Mouse (Mus musculus) intestine, embryonic 15.5 days (tissue): Measurements from ENCODE around the gene 3110009E18Rik. TPM values are rescaled to one million over a fixed set of nuclear protein-coding genes. Genes with fewer than 3 reads are reported as not detected.

Source experiments
- ATAC-seq: fragments of 200-750 bp; cut with Nextera tagmentation; 2 replicates; pipeline ENCODE4 v1.8.0; 2017; ENCODE audit warnings: moderate TSS enrichment, moderate library complexity
- H3K27ac ChIP-seq: fragments of 300-500 bp; sonication (generic); 2 replicates; pipeline ENCODE4 v1.5.1; 2015; ENCODE audit warnings: mild to moderate bottlenecking, inconsistent platforms
- H3K27me3 ChIP-seq: fragments of 300-500 bp; sonication (generic); replicated peaks from 2 replicates; pipeline ENCODE4 v1.6.1; 2015; ENCODE audit warnings: inconsistent platforms
- H3K36me3 ChIP-seq: fragments of 300-500 bp; sonication (generic); 2 replicates; pipeline ENCODE4 v1.6.1; 2015; ENCODE audit warnings: inconsistent platforms
- H3K4me1 ChIP-seq: fragments of 300-500 bp; sonication (generic); replicated peaks from 2 replicates; pipeline ENCODE4 v1.6.1; 2015; ENCODE audit warnings: inconsistent platforms
- H3K4me2 ChIP-seq: fragments of 300-500 bp; sonication (generic); replicated peaks from 2 replicates; pipeline ENCODE4 v1.6.1; 2015; ENCODE audit warnings: mild to moderate bottlenecking, inconsistent platforms
- H3K4me3 ChIP-seq: fragments of 300-500 bp; sonication (generic); replicated peaks from 2 replicates; pipeline ENCODE4 v1.5.1; 2015; ENCODE audit warnings: inconsistent platforms
- H3K9ac ChIP-seq: fragments of 300-500 bp; sonication (generic); 2 replicates; pipeline ENCODE4 v1.6.1; 2015; ENCODE audit warnings: inconsistent platforms
- H3K9me3 ChIP-seq: fragments of 300-500 bp; sonication (generic); 2 replicates; pipeline ENCODE4 v1.6.1; 2016; ENCODE audit warnings: inconsistent platforms
- WGBS: fragments of 180-500 bp; shearing (Covaris S2); methylation state at CpG from one replicate; pipeline ENCODE4 v1.1.7; 2015; 5-methylcytosine and 5-hydroxymethylcytosine counted together
- polyA plus RNA-seq: library from polyadenylated mRNA; unstranded; fragments of >200 nt; fragmentation: Nextera tagmentation; extraction: Ambion mirVana; gene quantifications from 2 replicates; pipeline ENCODE4 v1.2.1, GENCODE M21; 2015

3110009E18Rik gene
- polyA plus RNA-seq = 15.6 and 18.4 TPM in 2 replicates

GRCm38 (mm10) chr1:120120969-120121811, at the start of gene 3110009E18Rik, which contains the start of gene Dbi:
TSS of gene 3110009E18Rik (plus strand) at chr1:120121187.
TSS of gene Dbi (minus strand) at chr1:120121078.
- Histone ChIP-seq H3K4me2 (peak within 1 kb of the TSS; percentile 65), H3K9ac (peak within 1 kb of the TSS; percentile 65), H3K4me1 (peaks cover 10% of the 10 kb centered on the region; the same call in 1 of the 2 replicates), H3K36me3 (peaks cover under 1% of the 10 kb centered on the region), H3K27ac (peak within 1 kb of the TSS; percentile 96), H3K9me3 (no peaks in the 10 kb centered on the region), H3K27me3 (no peaks in the 10 kb centered on the region), H3K4me3 (peak within 1 kb of the TSS; percentile 63)
- WGBS = under 1% methylated on average over 52 of the region's 52 CpGs
- ATAC-seq = peak; percentile 92

- 8% methylated on average over 16 of the region's 16 CpGs for WGBS
- Histone ChIP-seq H3K36me3 (no peaks in the 10 kb centered on the region), H3K27ac (no peak overlapping the region), H3K4me3 (peak overlapping the region; percentile 44), H3K4me1 (peaks cover 24% of the 10 kb centered on the region), H3K9me3 (no peaks in the 10 kb centered on the region), H3K9ac (peak overlapping the region; percentile 41; the same call in 1 of the 2 replicates), H3K27me3 (no peaks in the 10 kb centered on the region), H3K4me2 (peak overlapping the region; percentile 81)
- no peak for ATAC-seq
These were observed 48.1 kb upstream of the 3110009E18Rik start for GRCm38 (mm10) chr1:120072900-120073299.

GRCm38 (mm10) chr1:120073519-120074306, 47.3 kb upstream of the 3110009E18Rik start, which contains the start of gene Tmem37:
TSS of gene Tmem37 (minus strand) at chr1:120074074.
- peak; percentile 90 for ATAC-seq
- H3K4me2 ChIP-seq = peak within 1 kb of the TSS; percentile 81
- H3K4me3 ChIP-seq = peak within 1 kb of the TSS; percentile 44
- H3K36me3 ChIP-seq = no peaks in the 10 kb centered on the region
- H3K9me3 ChIP-seq = no peaks in the 10 kb centered on the region
- no peaks in the 10 kb centered on the region for H3K27me3 ChIP-seq
- peak within 1 kb of the TSS; percentile 54 for H3K27ac ChIP-seq
- H3K9ac ChIP-seq = peak within 1 kb of the TSS; percentile 41
- 4% methylated on average over 40 of the region's 40 CpGs for WGBS
- H3K4me1 ChIP-seq = peaks cover 24% of the 10 kb centered on the region

- Histone ChIP-seq H3K9me3 (no peaks in the 10 kb centered on the region), H3K9ac (no peak overlapping the region), H3K4me2 (peak overlapping the region; percentile 81), H3K36me3 (no peaks in the 10 kb centered on the region), H3K27me3 (no peaks in the 10 kb centered on the region), H3K27ac (peak overlapping the region; percentile 54; the same call in 1 of the 2 replicates), H3K4me1 (peaks cover 24% of the 10 kb centered on the region), H3K4me3 (no peak overlapping the region)
- peak; percentile 6 for ATAC-seq
- 26% methylated on average over 4 of the region's 4 CpGs for WGBS
These were observed 46.7 kb upstream of the 3110009E18Rik start for GRCm38 (mm10) chr1:120074307-120074702.

GRCm38 (mm10) chr1:120074931-120075330, 46.1 kb upstream of the 3110009E18Rik start:
- no peak overlapping the region for H3K4me2 ChIP-seq
- ATAC-seq = no peak
- H3K4me1 ChIP-seq = peaks cover 24% of the 10 kb centered on the region
- H3K27ac ChIP-seq = no peak overlapping the region
- WGBS = 71% methylated on average over 4 of the region's 4 CpGs
- H3K4me3 ChIP-seq = no peak overlapping the region
- no peaks in the 10 kb centered on the region for H3K9me3 ChIP-seq
- H3K27me3 ChIP-seq = no peaks in the 10 kb centered on the region
- H3K36me3 ChIP-seq = no peaks in the 10 kb centered on the region
- H3K9ac ChIP-seq = no peak overlapping the region

- no peak for ATAC-seq
- Histone ChIP-seq H3K9me3 (no peaks in the 10 kb centered on the region), H3K4me3 (no peak overlapping the region), H3K4me1 (peaks cover 20% of the 10 kb centered on the region), H3K27ac (no peak overlapping the region), H3K27me3 (no peaks in the 10 kb centered on the region), H3K36me3 (no peaks in the 10 kb centered on the region), H3K9ac (no peak overlapping the region), H3K4me2 (no peak overlapping the region)
- WGBS = 66% methylated on average over 5 of the region's 5 CpGs
These were observed 45.5 kb upstream of the 3110009E18Rik start for GRCm38 (mm10) chr1:120075507-120075906.

GRCm38 (mm10) chr1:120077746-120078410, 43.1 kb upstream of the 3110009E18Rik start:
- H3K4me1 ChIP-seq = peaks cover 15% of the 10 kb centered on the region
- ATAC-seq = no peak
- H3K4me2 ChIP-seq = no peak overlapping the region
- H3K36me3 ChIP-seq = no peaks in the 10 kb centered on the region
- H3K9me3 ChIP-seq = no peaks in the 10 kb centered on the region
- no peak overlapping the region for H3K4me3 ChIP-seq
- no peaks in the 10 kb centered on the region for H3K27me3 ChIP-seq
- WGBS = 31% methylated on average over 9 of the region's 9 CpGs
- H3K27ac ChIP-seq = no peak overlapping the region
- no peak overlapping the region for H3K9ac ChIP-seq

GRCm38 (mm10) chr1:120080632-120081031, 40.4 kb upstream of the 3110009E18Rik start:
- no peak for ATAC-seq
- Histone ChIP-seq H3K27me3 (no peaks in the 10 kb centered on the region), H3K9me3 (no peaks in the 10 kb centered on the region), H3K27ac (no peak overlapping the region), H3K4me3 (no peak overlapping the region), H3K4me1 (0 out of 2 replicates have a peak, but pooled peaks cover 8% of the 10 kb centered on the region), H3K9ac (no peak overlapping the region), H3K4me2 (no peak overlapping the region), H3K36me3 (no peaks in the 10 kb centered on the region)
- WGBS = 88% methylated on average over 1 of the region's 1 CpGs

GRCm38 (mm10) chr1:120082957-120083585, 37.9 kb upstream of the 3110009E18Rik start:
- Histone ChIP-seq H3K4me2 (peak overlapping the region; percentile 45), H3K9me3 (no peaks in the 10 kb centered on the region), H3K4me1 (0 out of 2 replicates have a peak, but pooled peaks cover 8% of the 10 kb centered on the region), H3K36me3 (no peaks in the 10 kb centered on the region), H3K27ac (peak overlapping the region; percentile 83), H3K4me3 (no peak overlapping the region), H3K27me3 (no peaks in the 10 kb centered on the region), H3K9ac (no peak overlapping the region)
- WGBS = 10% methylated on average over 7 of the region's 7 CpGs
- ATAC-seq = peak; percentile 87

GRCm38 (mm10) chr1:120083921-120084517, 37.0 kb upstream of the 3110009E18Rik start:
- H3K4me2 ChIP-seq = peak overlapping the region; percentile 45
- no peak overlapping the region for H3K4me3 ChIP-seq
- no peak overlapping the region for H3K9ac ChIP-seq
- no peaks in the 10 kb centered on the region for H3K9me3 ChIP-seq
- no peaks in the 10 kb centered on the region for H3K27me3 ChIP-seq
- 28% methylated on average over 5 of the region's 5 CpGs for WGBS
- ATAC-seq = peak; percentile 77
- peak overlapping the region; percentile 83 for H3K27ac ChIP-seq
- 0 out of 2 replicates have a peak, but pooled peaks cover 8% of the 10 kb centered on the region for H3K4me1 ChIP-seq
- H3K36me3 ChIP-seq = no peaks in the 10 kb centered on the region

GRCm38 (mm10) chr1:120085696-120086095, 35.3 kb upstream of the 3110009E18Rik start:
- H3K27ac ChIP-seq = 0 out of 2 replicates have a peak overlapping the region, but pooled peaks have one; percentile 17
- WGBS = 54% methylated on average over 3 of the region's 3 CpGs

More at GRCm38 (mm10) chr1:120085696-120086095, 35.3 kb upstream of the 3110009E18Rik start:
- H3K4me1 ChIP-seq = 0 out of 2 replicates have a peak, but pooled peaks cover 8% of the 10 kb centered on the region
- no peak overlapping the region for H3K9ac ChIP-seq
- H3K4me3 ChIP-seq = no peak overlapping the region
- no peak overlapping the region for H3K4me2 ChIP-seq
- H3K36me3 ChIP-seq = no peaks in the 10 kb centered on the region
- peak; percentile 18; the same call in 1 of the 2 replicates for ATAC-seq
- no peaks in the 10 kb centered on the region for H3K27me3 ChIP-seq
- no peaks in the 10 kb centered on the region for H3K9me3 ChIP-seq
